Mouse (Mus musculus): ENCODE measurements at regions not wholly inside any gene's neighbourhood (a gene's known extent, or its start where the extent isn't known, plus 50 kb on each side); places are given as distances from the start of the nearest gene placed in this dataset.

DNA sequence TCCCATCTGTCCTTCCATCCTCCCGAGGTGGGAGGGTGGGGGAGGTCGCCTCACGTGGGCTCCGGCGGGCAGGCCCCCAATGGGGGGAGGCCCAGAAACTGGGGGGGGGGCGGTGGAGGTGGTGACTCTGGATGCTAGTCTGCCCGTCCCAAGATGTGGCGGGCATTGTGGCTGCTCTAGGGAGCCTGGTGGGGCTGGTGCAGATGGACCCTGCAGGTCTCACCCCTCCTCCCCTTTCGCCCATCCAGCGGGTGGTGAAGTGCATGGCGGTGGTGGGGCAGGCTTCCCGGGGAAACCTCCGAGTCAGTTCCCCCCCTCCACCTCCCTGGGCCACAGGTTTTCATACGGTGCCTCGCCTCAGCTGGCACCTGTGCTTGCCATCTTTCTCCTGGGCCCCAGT lies 88.6 kb downstream of the Inhba start:
- no peak for DNase-seq (ENCODE audit: low spot score)

DNA sequence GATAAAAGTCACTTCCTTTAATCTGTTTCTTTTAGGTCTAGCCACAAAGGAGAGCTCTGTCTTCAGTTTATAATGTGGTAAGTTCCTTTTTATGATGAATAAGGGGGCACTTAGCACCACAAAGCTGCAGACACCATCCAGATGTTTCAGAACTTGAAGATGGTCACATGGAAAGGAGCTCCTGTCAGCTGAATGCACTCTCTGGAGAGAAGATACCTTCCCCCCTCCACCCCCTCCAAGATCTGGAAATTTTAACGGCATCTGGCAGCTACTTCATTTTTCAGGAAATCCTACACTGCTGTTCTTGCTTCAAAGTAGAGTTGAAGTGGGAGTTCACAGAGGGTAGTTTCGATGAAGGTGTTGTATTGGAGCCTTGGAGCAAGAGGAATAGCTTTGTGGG lies 103.2 kb downstream of the Inhba start:
- no peak for DNase-seq (ENCODE audit: low spot score)

DNA sequence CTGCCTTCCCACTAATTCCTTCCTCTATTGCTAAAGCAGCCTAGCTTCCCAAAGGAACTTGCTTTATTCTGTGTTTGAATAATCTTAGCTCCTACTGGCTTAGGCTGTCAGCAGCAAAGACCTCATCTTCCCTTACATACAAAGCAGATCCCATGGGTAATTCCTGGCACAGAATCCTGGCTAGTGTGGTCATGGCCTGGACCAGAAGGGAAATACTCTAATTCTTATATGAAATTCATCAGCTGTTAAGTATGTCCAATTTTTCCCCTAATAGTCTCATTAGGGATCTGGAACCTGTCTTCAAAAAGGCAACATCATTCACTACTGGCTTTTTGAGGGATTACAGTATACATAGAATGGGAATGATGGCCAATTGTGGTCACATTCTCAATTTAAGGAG lies 135.0 kb downstream of the Inhba start:
- no peak for DNase-seq (ENCODE audit: low spot score)

DNA sequence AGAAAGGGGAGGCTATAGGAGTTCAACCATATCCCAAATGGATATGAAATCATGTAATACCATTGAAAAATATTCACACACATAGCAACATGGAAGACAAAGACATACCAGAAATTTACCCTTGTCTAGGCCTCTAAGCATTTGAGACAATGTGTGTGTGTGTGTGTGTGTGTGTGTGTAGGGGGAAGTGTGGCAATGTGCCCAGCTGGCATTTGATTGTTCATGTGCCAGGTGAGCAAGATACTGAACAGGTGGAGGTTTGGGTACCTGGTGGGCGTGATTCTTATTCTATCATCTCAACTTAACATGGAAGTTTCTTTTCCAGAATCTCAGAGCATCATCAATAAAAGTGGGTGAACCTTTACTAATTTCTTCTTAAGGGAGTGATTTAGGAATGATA lies 143.3 kb downstream of the Inhba start:
- DNase-seq (ENCODE audit: low spot score) = no peak

DNA sequence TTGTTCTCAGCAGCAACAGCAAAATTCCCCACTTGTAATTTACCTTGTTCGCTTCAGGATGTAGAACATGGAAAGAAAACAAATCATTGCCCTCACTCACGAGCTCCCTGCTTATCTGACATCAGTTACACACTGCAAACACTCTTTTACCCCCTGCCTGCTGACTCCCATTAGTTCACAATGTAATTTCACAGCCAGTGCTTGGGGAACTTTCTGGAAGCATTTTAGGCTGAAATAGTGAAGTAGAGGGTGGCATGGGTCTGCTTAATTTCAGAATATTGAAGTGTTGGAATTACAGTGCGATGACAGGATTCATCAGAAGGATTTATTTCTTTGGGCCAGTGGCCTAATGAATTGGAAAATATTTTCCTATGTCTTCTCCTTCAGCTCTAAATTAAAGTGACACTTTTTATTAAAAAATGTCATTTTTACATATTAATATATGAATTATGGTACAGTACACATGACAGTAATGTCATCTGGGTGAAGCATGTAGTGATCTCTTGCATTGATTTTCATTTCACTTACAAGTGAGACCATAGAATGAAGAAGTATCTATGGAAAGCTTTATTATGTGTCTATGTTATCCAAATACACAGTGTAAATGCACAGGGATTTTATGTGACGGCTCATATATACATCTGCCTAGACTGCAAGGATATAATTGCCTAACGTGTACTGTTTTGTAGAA lies 153.7 kb downstream of the Inhba start:
- no peak for DNase-seq (ENCODE audit: low spot score)

DNA sequence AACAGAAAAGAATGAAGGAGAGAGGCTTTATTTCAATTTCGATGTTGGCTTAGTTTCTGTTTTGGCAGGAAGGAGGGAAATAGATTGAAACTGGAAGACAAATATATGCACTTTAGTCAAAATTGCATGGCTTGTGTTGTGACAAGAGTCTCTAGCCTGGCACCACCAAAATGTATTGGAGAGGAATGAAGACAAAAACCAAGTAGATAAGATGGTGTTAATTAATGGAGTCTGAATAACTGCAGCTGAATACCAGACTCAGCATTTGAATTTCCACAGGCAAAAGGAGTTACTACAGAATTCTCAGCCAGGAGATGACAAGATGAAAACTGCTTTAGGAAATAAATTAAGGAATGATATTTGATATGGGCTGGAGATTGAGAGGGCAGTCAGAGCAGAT lies 185.0 kb downstream of the Inhba start:
- DNase-seq (ENCODE audit: low spot score) = no peak

DNA sequence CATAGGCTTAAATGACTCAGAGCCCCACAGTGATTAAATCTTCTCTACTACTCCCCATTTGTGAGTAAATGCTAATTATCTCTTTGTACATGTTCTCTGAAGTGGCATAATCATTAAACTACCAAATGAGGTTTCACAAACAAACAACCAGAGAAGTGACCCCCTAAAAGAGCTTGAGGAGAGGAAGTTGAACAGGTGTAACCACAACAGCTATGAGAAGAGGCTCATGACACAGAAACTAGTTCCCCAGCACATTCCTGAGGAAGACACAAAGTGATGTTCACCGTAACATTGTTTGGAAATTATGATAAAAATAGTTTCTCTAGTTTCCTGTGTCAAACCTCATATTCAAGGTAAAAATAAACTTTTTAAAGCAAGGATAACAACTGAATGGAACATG lies 188.4 kb downstream of the Inhba start:
- no peak for DNase-seq (ENCODE audit: low spot score)

DNA sequence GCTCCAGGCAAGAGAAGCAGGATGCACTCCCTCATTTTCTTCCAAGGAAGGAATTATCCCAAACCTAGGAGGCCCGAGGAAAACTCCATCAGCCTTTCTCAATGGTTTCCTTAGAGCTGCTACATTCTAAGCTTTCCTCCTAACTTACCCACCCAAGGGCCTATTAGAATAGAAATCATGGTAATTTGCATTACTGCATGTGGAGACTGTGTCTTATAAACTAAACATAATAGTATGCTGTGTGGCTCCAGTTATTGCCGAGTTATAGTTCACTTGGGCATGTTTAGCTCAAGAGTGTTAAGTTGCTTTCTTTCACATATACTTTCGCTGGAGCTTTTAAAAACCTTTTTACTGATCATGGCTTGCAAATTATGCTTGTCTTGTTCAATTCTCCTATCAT lies 191.5 kb downstream of the Inhba start:
- no peak for DNase-seq (ENCODE audit: low spot score)

DNA sequence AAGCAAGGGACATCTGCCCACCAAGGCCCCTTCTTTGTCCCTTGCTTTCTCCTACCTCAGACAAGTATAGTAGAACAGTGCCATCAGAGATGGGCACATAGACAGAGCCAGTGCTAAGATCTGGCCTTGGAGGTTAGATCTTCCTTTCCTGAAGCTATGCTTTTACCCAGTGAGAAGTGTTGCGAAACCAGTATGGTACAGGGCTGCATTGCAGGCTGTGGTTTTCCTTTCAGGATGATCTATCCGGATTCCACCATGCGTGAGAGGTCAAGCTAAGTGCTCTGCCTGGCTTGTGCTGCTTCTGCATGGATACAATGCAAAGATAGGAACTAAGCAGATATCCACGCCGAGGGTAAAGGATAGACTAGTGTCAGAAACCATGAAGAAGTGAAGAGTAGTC lies 192.4 kb downstream of the Inhba start:
- DNase-seq (ENCODE audit: low spot score) = no peak

DNA sequence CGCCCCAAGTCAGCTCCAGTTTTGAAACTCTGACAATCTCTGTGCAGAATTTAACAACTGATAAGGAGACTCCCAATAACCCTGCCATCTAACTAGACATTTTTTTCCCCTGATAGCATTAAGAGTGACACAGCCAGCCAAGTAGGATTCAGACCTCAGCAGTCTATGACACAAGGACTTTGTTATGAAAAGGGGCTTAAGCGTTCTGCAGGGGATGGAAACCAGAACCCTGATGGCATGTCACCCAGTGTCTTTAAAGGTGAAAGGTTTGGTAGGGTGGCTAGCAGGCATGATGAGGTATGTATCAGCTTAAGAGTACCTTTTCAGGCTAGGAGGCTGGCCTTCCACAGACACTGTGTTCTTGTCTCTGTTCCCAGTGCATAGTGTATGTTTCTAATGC lies 199.8 kb downstream of the Inhba start:
- DNase-seq (ENCODE audit: low spot score) = no peak

DNA sequence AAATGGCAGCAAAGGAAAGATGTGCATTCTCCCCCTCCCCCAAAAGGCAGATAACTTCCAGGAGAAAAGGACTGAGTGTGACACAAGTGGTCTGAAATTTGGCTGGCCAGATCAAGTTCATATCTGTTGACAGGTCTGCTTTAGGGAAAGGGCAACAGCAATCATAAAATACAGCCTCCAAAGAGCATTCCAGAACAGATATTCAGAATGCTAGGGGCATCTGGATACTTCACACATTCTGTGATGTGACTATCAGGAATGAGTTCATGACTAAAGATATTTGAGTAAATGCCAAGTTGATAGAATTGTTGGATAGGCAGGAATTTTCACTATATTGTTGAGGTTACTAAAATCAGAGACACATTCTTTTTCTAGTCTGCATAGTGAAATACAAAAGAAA lies 208.2 kb downstream of the Inhba start:
- DNase-seq (ENCODE audit: low spot score) = no peak

DNA sequence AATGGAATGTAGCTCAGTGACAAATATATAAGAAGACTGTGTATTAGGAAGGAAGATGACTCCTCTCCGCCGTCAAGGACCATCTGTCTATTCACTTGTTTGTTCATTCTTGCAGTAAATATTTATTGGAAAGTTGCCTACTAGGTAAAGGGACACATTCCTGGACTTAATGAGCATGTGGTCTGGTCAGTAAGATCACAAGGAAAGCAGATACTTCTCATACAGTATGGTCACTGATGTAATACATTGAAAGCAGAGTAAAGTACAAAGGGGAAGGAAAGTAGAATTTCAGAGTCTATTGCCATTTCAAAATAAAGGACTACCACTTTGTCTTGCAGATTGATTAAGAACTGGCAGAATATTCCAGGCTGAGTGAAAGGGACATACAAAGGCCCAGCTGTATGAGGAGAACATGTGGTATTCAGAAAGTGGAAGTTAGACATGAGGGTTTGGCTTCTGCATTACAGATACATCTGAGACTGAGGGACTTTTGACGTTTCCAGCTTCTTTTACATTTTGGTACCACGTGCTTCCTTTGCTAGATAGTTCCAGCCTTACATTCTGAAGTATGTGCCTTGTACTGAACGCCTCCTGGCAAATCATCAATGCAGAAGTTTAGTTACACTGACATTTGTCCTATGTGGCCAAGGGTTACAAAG lies 211.4 kb downstream of the Inhba start:
- no peak for DNase-seq (ENCODE audit: low spot score)

DNA sequence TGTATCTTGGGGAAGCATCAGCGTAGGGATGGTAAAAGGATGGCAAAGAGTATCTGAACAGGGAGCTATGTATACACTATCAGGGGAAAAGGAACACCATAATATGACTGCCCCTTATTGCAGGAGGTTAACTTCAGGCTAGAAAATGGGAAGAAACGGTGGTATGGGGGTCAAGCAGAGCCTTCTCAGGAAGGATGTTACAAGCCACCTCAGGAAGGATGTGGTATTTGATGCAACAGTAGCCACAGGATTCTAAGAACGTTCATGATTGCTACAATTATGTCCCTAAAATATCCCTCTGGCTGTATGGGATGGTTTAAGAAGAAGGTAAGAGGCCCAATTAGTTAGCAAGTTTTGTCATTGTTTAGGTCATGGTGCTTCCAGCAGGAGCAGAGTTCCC lies 249.5 kb downstream of the Inhba start:
- no peak for DNase-seq (ENCODE audit: low spot score)

DNA sequence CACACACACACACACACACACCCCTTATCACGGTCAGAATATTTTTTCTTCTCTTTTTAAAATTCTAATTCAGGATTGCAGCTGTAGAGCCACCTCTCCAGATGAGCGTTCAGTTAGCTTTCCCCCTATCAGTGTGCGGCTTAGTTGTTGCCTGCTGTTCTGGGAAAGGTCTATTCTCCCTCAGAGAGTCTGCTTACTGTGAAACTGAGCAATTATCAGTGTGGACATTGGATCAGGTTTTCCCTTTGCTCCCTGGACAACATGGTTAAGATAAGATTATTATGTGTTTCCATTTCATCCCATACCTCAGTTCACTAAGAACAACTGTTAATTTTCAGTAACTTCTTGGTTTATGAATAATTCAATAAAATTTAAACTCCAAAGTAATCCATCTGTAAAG lies 268.3 kb downstream of the Inhba start:
- DNase-seq (ENCODE audit: low spot score) = no peak

DNA sequence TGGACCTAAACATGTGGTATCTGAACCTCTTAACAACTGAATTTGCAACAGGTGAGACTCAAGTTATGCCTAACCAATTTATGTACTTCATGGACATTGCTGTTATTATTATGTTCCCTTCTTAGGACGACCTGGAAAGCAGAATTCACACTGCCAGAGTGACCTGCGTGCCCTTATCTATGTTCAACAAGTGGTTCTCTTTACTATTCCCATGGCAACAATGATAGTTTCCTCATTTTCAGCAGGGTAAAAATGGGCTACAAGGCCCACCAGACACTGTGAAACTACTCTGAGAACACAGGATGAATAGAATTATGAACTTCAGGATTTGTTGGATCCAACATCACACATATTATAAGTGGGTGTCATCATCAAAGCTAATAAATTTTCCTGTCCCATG lies 269.1 kb downstream of the Inhba start:
- no peak for DNase-seq (ENCODE audit: low spot score)

DNA sequence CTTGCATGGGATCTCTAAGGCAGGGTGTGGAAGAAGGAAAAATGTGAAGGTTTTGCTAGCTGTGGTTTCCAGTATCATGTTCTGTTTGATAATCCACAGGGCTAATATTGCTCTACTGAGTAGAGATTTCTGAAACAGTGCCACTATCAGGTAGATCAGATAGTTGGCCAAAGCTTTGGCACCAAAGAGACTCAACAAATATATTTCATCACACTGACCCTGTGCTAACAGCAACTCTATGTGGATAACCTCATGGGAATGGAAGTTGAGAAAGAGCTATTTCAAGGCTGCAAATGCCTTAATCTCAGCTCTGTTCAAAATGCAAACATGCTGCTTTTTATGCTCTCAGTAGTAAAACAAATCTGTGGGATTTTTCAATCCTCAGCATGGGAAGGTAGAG lies 270.1 kb downstream of the Inhba start:
- DNase-seq (ENCODE audit: low spot score) = no peak

DNA sequence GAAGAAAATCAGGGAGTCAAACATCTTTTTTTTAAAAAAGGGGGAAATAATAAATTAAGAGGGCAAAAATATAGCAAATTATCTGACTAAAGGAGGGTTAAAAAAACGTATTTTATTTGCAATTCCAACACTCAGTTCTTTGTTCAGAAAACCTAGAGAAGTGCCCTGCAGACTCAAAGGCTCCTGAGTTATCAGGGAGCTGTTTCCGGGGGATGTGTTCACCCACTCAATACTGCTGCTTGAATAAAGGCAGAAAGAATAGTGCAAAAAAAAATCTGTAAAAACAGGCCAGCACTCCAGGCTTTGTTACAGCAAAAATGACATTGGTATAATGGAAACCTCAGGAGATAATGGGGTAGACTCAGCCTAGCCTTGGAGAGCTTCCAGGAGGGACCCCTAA lies 270.6 kb downstream of the Inhba start:
- DNase-seq (ENCODE audit: low spot score) = no peak

DNA sequence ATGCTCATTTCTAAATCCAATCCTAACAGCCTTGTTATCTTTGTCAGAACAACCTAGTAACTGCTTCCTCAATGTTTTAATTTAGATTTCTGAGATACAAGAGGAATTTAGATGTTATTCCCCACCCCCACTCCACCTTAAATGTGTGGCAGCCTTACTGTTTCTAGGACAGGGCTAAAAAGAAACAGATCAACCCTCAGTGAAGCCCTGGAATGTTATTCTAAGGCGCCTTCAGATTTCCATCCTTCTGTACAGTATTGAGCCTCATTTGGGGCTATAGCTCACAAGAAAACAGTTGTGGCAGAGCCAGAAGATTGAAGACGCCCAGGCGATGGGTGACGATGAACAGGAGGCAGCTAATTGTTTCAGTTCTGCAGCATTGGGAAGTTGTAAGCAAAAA lies 271.7 kb downstream of the Inhba start:
- no peak for DNase-seq (ENCODE audit: low spot score)

DNA sequence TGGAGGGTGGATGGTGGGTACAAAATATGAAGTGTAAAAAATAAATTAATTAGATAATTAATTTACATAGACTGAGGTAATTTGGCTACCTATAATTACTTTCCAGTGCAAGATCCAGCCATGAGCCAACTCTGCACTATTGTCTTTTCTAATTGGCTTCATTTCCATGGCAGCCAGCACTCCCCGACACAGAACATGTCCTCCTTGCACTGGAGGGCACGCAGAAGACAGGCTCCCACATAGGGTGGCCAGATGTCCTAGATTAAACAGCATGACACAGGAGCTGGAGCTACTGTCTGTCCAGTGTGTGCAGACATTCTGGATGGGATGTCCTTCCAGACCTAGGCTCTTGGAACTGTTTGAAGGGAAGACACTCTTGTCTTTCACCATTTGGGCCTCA lies 278.0 kb downstream of the Inhba start:
- no peak for DNase-seq (ENCODE audit: low spot score)

DNA sequence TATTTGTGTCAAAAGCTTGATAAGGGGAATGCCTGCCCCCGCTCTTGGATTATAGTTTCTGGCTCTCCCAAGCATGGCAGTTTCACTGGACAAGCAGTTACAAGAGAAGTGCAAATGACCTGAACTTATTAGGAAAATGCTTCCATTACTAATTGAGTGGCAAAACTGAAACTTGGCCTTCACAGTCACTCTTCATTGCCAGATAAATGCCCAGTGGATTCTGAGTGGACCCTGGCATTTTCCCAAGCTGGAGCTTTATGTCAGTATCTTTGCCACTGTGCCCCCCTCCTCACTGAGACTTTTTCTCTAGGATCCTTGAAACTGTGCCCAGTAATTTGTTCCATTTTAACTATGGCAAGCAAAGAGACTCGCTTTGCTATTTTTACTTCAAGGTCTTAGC lies 279.1 kb downstream of the Inhba start:
- no peak for DNase-seq (ENCODE audit: low spot score)

DNA sequence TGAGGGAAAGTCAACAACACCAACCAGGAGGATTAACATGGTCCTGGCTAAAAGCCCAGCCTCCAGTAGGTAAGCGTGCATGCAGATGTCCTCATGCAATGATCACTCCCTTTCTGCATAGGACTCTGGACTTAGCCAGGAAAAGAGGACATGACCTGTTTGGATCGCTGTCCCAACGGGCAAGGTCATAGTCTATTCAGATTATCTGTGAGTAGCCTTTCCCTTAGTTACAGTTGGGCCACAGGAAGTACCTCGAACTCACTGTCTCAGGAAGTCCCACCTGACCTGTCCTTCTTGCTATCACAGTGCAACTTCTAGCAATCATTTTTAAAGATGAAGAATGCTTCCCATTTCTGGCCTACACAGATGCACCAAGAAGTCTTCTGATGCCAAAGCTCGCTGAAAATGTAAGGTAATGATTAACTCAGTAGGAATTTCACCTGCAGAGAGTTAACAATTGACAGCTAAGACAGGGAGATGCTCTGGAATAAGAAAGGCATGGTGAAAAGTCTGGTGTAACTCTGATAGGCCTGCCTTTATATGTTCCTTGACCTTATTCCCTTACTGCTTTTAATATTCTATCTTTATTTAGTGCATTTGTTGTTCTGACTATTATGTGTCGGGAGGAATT lies 280.1 kb downstream of the Inhba start:
- no peak for DNase-seq (ENCODE audit: low spot score)

DNA sequence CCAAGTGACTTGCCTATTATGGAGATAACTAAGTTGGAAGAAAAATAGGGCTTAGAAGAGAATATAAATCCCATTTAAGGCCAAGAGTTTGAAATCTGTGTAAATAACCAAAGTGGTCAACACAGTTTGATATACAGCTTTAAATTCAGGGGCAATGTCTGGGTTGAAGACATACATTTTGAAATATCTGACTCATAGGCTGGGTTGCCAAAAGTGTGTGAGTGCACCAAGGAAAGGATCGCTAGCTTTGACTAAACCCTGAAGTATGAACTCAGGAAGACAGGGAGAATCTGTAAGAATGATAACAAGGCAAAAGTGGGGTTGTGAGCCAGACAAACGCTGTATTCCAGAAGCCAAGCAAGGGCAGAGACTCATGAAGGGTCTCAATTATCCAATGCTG lies 288.1 kb downstream of the Inhba start:
- no peak for DNase-seq (ENCODE audit: low spot score)

DNA sequence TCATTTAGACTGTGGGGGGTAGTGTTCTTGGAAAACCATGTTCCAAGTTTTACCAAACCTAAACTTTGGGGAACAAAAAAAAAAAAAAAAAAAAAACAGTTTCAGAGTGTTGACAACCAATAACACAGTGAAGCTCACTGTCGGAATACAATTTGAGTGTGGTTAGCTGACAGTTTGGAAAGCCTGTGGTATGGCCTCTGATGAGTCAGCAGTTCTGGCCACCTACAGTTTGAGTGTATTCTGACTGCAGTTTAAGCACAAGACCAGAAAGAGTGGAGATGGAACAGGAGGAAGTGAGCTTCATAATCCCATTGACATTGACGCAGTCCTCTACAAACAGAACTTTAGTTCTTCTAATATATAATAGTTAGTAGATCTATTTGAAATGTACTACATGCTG lies 303.0 kb downstream of the Inhba start:
- DNase-seq (ENCODE audit: low spot score) = no peak

DNA sequence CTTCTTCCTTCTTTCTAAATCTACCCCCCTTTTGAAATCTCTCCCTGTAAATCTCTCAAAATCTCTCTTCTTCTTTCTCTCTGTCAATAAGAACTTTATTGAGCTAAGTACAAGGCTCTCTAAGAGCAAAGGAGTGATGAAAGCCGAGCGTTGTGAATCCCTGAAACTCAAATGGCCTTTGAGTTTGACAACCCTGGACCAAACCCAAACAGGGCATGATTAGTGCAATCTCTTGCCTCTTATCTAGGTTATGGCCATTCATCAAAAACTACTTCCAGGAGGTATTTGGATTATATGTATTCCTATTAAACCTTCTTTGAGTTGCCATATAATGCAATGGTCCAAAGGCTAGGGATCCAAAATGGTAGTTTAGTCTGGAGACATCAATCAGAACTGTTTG lies 304.0 kb downstream of the Inhba start:
- no peak for DNase-seq (ENCODE audit: low spot score)
